Mouse (Mus musculus): ENCODE measurements around the gene Ubr3.
"Not testable (repeated sequence)": the region's sequence is repeated elsewhere in the genome, so short reads cannot be mapped to it uniquely, and the experiment has no call there.

Gene Ubr3

DNA sequence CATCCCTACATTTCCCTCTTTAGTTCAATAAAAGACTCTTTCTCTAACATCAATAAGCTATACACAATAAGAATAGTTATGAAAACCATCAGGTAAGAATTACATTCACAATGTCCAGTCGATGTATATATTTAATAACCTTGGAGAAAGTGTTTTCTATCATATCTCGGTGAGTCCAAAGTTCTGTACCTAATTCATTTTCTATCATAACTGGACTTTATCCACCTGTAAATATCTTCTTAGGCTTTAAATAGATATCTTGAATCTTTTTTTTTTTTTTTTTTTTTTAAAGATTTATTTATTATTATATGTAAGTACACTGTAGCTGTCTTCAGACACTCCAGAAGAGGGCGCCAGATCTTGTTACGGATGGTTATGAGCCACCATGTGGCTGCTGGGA lies 10.3 kb downstream of the Ubr3 start:
- DNase-seq (ENCODE audit: low read depth, low spot score) = not testable (repeated sequence)

GRCm38 (mm10) chr2:69912801-69913200 lies 15.8 kb downstream of the Ubr3 start:
- no peak for DNase-seq (ENCODE audit: low read depth, low spot score)

GRCm38 (mm10) chr2:69917301-69917700 lies 20.3 kb downstream of the Ubr3 start:
- no peak for DNase-seq (ENCODE audit: low read depth, low spot score)

DNA sequence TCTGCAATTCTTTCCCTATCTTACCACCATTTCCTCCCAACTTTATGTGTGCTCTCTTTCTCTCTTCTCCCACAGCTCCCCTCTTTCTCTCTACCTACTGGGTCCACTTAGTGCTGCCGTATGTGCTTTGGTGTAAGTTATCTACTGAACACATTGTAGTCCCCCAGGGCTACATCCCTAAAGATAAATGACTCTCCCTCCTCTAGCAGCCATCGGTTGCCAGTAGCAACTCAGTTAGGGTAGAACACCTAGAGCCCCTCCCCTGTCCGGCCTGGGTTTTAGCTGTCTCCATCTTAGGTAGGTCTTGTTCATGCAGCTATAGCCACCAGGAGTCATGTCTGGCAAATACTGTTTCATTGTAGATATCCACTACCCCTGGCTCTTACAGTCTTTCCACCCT lies 27.9 kb downstream of the Ubr3 start:
- DNase-seq (ENCODE audit: low read depth, low spot score) = peak; percentile 11

GRCm38 (mm10) chr2:69936331-69936730 lies 39.3 kb downstream of the Ubr3 start:
- DNase-seq (ENCODE audit: low read depth, low spot score) = no peak

DNA sequence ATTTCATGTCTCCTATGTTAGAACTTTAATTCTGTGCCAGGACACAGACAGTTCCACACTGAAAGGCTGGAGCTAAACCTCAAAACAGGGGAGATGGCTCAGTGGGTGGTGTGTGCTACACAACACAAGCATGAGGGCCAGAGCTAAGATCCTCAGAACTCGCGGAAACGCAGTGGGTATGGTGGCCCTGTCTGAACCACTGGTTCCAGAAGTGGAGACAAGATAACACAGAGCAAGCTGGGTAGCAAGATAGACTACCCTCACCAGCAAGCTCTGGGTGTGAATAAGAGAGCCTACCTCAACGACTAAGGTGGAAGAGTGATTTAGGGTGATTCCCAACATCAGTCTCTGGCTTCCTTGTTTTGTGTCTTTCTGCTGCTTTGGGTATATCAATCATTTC lies 42.2 kb downstream of the Ubr3 start:
- no peak for DNase-seq (ENCODE audit: low read depth, low spot score)

DNA sequence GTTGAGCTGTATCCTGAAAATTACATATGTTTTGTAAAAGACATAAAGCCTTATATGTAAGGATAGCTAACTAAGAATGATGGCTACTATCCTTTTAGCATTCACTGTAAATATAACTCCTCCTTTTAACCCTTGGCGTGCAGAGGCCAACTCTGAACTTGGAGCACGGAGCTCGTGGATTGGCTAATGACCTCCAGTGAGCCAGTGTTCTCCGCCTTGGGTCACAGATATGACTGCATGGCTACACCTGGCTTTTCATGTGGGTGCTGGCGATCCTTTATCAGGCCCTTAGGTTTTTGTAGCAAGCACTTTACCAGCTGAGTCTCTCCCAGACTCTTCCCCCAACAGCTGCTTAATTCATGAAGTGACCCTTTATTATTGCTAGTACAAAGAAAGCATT lies 42.6 kb downstream of the Ubr3 start:
- no peak for DNase-seq (ENCODE audit: low read depth, low spot score)

DNA sequence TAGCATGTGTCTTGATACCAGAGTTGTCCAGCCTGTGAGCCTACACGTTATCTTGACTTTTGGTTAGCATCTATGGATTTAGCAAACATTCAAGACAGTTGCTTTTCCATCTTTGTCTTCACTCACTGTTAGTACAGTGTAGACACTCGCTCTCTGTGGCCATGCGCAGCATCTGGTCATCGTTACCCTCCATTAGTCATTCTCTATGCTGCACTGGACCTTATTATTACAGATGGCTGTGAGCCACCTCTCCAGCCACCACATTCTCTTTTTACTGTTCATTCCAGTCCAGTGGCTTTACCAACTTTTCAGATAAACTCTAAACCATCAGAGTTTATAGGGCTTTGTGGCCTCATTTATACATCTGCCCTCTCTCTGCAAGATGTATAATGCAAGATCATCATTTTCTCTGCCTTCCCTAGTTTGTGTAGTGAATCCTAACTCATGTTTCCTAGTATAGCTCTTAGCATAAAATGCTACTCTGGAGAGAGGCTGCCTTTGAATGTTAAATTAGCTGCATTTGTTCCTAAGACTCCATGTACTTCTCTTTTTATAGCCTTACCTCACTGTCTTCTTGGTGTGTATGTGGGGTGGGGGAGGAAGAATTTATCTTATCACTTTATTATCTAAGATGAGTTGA lies 44.5 kb downstream of the Ubr3 start:
- no peak for DNase-seq (ENCODE audit: low read depth, low spot score)

DNA sequence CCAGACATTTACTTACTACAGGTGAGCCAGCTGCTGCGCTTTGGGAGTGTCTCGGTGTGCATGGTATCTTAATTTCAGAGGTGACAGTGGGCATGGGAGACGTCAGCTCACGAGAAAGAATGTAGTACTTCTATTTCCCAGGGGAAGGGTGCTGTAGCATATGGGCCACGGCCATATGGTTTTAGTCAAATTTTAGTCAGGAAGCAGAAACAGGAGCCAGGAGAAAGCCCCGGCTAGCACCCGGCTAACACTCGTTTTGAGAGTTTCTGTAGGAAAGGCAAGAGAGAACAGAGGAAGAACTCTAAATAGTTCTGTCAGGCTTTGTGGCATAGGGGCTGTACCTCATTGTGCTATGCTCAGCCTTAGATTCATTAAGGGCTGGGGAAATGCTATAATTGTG lies 55.8 kb downstream of the Ubr3 start:
- no peak for DNase-seq (ENCODE audit: low read depth, low spot score)

DNA sequence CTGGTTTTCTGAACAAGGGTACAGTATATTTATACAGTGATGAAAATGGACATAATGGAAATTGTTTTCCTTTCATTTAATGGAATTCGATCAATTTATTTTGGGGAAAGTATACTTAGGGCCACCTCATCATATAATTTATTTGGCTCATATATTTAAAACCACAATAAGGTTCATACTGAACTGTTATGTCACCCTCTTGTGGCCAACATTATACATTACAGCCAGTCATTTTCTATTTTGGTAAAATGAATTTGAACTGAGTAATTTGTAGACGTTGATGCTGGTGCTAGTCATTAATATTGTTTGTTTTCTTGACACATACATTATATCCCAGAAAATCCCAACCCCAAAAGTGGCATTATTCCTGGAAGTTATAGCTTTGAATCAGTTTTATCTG lies 58.6 kb downstream of the Ubr3 start:
- DNase-seq (ENCODE audit: low read depth, low spot score) = peak; percentile 26

DNA sequence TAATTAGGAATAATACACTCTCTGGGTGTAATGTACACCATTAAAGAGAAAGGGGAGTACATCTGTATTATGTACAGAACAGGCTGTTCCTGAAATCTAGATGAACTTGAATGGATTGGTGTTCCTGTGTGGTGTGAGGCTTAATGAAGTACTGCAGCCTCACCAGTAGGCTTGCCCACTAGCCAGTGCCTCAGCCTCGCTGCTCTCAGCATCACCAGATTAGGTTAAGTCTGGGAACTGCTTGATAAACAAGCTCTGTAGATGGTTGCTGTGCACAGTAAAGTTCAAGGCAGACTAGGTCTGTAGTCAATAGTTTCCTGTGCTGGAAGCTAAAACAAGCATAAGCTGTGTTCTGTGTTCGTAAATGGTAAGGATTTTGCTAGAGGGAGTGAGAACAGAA lies 60.6 kb downstream of the Ubr3 start:
- peak; percentile 28 for DNase-seq (ENCODE audit: low read depth, low spot score)

GRCm38 (mm10) chr2:69974896-69975295 lies 77.8 kb downstream of the Ubr3 start:
- DNase-seq (ENCODE audit: low read depth, low spot score) = no peak

DNA sequence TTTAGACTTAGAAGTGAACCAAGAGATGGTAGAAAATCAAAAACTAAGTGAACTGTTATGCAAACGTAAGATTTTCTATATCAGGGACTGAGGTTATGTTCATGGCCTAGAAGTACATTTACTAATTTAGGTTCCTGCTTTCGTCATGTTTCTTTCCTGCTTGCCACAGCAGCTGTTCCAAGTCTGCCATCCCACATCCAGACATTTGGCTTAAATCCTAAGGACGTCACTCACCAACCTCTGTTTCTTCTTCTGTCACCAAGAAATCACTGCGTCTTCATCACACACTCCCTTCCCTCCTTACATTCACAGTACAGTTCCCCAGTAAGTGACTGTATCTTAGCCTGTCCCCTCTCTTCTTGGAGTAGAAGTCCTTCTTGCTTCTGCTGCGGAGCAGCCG lies 92.2 kb downstream of the Ubr3 start:
- DNase-seq (ENCODE audit: low read depth, low spot score) = no peak

DNA sequence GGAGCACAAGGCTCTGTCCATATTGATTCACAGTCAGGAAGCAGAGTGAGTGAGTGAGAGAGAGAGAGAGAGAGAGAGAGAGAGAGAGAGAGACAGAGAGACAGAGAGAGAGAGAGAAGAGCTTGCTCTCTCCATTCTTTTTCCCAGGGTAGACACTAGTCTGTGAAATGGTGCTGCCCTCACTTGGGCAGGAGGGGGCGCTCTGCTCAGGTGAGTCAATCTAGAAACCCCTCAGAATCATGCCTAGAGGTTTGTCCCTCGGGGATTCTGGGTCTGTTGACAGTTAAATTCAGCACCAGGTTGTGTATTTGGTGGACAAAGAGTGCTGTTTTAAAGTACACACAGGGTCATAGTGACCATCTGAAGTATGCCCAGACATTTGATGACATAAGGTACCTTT lies 93.6 kb downstream of the Ubr3 start:
- DNase-seq (ENCODE audit: low read depth, low spot score) = peak; percentile 62

DNA sequence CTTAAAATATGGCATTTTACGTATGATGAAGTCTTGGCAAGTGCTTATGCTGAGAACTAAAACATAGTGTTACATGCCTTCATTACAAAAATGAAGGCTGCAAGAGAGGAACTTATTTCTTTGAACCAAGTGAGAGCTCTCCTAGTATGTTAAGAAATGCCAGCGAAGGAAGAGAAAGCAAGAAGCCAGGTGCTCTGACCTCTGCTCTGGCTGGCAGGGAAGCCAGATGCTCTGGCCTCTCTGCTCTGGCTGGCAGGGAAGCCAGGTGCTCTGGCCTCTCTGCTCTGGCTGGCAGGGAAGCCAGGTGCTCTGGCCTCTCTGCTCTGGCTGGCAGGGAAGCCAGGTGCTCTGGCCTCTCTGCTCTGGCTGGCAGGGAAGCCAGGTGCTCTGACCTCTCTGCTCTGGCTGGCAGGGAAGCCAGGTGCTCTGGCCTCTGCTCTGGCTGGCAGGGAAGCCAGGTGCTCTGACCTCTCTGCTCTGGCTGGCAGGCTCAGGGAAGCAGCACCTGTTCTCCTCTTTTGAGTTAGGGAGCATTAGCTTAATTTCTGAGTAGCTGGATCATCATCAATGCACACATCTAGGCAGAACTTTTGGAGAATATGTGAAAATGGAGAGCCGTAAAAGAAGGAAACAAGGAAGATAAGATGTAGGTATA lies 97.2 kb downstream of the Ubr3 start:
- not testable (repeated sequence) for DNase-seq (ENCODE audit: low read depth, low spot score)

DNA sequence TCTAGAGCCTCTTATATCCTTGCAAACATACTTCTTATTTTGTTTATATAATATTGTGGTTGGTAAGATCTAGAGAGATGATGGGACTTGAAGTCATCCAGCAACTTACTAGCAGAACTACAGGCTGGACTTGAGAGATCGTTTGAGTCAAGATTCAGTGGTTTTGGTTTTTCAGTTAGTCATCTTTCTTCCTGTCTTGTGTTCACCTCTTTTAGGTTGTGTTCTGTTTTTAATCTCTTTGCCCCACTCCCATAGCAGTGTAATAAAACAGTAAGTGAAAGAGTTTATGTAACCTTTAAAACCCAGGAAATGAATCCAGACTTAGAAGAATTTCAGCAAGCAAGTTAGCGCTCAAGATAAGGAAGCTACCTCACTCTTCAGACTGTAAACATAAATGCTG lies 97.7 kb downstream of the Ubr3 start:
- no peak for DNase-seq (ENCODE audit: low read depth, low spot score)

- DNase-seq (ENCODE audit: low read depth, low spot score) = no peak
Measured at GRCm38 (mm10) chr2:69999097-69999770, 102.2 kb downstream of the Ubr3 start.

- no peak for DNase-seq (ENCODE audit: low read depth, low spot score)
Measured at GRCm38 (mm10) chr2:70000316-70000715, 103.3 kb downstream of the Ubr3 start.

DNA sequence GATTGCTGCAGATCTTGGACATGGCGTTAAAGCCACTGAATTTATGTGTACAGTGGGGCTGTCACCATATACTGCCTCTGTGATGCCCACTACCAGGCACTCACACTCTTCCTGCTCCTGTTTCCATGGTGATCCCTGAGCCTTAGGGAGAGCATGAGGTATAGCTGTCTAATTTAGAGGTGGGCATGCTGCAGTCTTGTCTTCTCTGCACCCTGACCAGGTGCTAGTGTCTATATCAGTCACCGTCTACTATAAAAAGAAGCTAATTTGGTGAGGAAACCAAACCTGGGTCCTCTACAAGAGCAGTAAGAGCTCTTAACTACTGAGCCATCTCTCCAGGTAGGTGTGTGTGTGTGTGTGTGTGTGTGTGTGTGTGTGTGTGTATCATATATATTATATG lies 109.4 kb downstream of the Ubr3 start:
- no peak for DNase-seq (ENCODE audit: low read depth, low spot score)

DNA sequence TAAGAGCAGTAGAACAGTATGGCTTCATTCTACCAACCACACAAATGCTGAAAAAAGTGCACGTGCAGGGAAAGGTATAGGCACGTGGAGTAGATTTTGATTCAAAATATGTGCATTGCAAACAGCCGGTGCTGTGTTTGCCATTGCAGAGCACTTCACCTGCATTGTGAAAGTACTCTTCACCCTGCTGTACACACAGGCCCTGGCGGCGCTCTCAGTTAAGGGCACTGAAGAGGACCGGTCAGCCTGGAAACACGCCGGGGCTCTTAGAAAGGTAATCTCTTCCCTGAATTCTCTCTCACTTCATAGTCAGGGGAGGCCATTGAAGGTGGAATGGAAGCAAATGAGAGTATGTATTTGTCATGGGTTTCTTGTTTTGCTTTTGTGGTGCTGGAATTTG lies 115.9 kb downstream of the Ubr3 start:
- no peak for DNase-seq (ENCODE audit: low read depth, low spot score)

GRCm38 (mm10) chr2:70018236-70018635 lies 121.2 kb downstream of the Ubr3 start:
- DNase-seq (ENCODE audit: low read depth, low spot score) = no peak

DNA sequence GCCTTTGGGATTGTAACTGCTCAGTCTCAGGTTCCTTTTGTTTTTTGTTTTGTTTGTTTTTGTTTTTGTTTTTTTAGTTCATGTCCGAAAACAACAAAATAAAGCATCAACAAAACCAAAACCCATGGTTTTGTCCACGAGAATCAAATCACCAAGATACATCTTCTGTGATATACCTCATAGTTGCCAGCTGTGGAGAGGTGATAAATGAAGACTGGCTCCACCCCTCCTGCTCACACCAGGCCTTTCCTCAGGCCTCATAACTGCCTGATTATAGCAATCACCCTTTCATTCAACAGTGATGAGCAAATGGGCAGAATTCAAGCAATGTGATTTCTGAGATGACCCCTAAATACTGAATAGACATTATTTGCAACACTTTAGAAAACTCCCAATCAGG lies 127.4 kb downstream of the Ubr3 start:
- DNase-seq (ENCODE audit: low read depth, low spot score) = no peak

- no peak for DNase-seq (ENCODE audit: low read depth, low spot score)
Measured at GRCm38 (mm10) chr2:70025711-70026110, 128.7 kb downstream of the Ubr3 start.

Measured in ZHBTc4 (cell line).